Mouse (Mus musculus) right cerebral cortex, postnatal 4 days (tissue): ENCODE results near the gene Dock11.

ENCODE experiments used
- DNase-seq: peaks from one replicate; pipeline ENCODE4 v3.0.0-alpha.2; 2022

Gene Dock11

GRCm38 (mm10) chrX:35888087-35888895, at the start of gene Dock11:
Dock11 (plus strand) TSS chrX:35888832.
- peak; percentile 37 for DNase-seq

DNA sequence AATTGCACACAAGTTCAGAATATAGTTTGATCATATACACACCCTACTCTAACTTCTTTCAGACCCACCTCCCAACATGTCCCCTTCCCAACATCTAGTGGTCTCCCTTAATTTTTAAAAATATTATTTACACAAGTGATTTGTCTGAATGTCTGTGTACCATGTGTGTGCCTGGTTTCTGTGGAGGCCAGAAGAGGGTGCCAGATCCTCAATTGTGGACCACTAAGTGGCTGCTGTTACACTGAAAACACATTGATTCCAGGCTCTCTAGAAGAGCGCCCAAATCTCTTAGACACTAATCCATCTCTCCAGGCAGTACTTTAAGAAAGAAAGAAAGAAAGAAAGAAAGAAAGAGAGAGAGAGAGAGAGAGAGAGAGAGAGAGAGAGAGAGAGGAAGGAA, 8.9 kb upstream of the Dock11 start:
- DNase-seq = peak; percentile 3

- peak; percentile 21 for DNase-seq
Measured at GRCm38 (mm10) chrX:35888945-35889799, 540 bp downstream of the Dock11 start.

GRCm38 (mm10) chrX:35889800-35890106, 1.1 kb downstream of the Dock11 start:
- peak; percentile 20 for DNase-seq

DNA sequence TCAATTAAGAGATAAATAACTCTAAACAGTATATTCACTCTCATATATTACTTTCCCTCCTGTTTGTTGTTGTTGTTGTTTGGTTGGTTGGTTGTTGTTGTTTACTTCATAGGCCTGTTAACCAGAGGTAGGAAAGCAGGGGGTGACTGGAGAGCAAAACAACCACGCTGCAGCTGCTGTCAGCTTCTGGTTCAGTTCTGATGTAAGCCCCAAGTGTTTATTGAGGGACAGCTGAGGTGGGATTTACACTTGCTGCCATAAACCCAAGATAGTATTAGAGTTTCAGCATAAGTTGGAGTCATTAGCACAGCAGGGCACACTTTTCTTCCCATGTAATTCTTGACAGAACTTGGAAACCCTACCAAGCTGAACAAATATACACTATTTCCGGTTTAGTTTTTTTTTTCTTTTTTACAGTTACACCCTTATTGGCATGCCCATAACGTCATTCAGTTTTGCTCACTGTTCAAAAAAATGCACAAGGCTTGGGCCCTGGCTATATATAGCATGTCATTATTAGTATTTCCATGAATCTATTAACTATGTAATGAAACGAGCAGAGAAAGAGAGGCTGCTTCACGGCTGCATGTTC, 3.0 kb downstream of the Dock11 start:
- DNase-seq = no peak

DNA sequence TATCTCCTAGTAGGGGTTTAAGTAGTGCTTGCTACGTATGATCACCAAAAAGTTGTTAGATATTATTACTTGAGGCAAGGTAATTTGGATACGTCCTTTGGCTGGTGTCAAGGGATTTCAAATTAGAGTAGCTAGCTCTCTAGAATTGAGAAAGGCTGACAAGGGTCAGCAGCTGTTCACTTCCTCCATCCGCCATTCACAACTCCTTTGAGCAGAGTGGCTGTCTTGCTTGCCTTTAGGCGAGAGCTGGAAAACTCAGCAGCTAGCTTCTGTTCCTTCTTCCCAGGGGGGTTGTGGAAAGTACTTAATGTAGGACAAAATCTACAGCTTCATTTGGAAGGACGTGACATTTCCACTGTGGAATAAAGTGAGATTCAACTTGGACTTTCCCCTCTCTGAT, 3.7 kb downstream of the Dock11 start:
- DNase-seq = no peak

DNA sequence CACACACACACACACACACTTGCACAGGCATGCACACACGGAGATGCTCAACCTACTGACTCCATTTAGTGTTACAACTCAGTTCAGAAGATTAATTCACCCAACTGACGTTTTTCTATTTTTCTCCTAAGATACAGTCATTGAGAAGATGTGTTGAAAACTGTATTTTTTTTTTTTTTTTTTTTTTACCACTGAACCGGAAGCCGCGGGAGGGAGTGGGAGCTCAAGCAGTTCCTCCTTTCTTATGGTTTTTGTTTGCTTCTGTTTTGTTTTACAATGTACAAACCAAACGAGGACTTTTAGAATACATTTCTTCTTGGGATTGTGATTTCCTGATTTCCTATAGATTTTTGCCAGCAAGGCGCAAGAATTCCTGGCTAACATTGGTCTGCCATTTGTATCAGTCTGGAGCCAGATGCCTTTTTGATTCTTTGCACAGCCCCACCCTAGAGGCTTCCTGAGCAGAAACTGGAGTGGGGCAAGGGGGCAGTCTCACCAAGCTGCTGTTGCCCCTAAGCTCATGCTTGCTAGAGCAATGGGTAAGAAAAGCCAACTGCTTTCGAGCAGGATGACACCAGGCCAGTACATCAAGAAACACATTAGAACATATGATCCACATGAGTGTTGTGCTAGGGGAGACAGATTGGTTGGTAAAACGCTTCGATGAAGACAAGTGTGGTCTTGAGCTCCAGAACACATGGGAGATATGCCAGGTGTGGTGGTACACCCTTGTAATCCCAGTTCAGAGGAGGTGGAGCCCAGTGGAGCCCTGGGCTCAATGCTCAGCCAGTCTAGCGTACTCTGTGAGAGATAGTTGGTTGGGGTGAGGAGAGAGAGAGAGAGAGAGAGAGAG, 9.2 kb downstream of the Dock11 start:
- DNase-seq = no peak

- no peak for DNase-seq
Measured at GRCm38 (mm10) chrX:35898501-35898766, 9.8 kb downstream of the Dock11 start.

DNA sequence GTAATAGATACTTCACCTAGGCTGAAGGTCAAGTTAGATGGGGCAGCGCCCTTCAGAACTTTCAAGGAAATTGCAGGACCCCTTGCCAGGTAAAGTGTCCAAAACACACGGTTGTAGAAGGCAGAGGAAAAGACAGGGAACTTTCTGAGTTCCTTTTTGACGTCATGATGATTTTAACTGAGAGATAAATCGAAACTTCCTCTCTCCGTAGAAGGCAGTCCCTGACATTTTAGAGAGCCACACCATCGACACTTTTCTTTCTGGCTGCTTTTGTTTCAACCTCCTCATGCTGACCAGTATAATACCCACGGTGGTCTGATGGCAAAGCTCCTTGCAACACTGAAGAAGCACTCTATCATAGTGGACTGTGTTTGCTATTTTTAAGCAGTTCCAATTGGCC, 15.7 kb downstream of the Dock11 start:
- no peak for DNase-seq

DNA sequence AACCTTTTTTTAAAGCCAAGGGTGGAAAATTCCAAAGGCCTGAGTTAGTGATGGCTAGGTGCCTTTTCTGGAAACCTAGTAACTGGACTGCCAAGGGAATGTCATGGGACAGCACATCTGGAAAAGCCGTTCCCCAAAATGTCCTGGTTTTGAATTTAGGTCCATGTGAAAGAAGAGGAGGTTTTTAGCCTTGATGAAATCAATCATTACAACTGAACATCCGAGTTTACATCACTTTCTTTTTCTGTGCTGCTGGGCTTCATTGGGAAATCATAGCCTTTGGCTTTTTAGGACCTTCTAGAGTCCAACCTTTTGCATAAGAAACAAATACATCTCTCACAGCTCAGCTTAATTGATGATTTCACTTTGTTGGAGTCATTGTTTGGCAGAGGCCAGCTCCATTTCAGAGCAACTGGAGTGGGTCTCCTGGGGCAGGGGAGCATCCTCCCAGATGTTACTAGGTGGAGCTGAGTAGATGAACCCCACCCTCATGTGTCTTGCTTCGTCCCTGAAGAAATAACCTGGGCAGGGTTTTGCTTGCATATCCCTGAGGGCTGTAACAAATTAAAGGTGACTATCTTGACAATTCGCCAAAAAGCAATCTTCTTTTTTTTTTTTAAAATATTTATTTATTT, 18.2 kb downstream of the Dock11 start:
- DNase-seq = no peak

DNA sequence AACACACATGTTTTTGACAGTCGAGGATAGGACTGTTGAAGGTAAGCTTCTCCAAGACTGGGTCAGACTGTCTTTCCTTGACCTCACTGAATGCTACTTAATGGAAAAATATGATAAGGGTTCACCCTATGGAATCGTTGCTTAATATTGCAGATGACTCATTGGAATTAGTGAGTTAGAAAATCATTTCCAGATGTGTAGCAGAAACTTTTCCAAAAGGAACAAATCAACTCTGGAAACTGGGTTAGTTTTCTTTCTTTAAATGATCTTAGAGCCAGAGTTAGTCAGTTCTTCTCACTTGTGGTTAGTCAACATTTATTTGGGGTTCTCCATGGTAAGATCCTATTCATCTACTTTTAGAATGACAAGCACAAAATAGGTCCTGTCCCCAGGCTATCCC, 30.9 kb downstream of the Dock11 start:
- no peak for DNase-seq

- DNase-seq = no peak
Measured at GRCm38 (mm10) chrX:35920096-35920607, 31.5 kb downstream of the Dock11 start.

DNA sequence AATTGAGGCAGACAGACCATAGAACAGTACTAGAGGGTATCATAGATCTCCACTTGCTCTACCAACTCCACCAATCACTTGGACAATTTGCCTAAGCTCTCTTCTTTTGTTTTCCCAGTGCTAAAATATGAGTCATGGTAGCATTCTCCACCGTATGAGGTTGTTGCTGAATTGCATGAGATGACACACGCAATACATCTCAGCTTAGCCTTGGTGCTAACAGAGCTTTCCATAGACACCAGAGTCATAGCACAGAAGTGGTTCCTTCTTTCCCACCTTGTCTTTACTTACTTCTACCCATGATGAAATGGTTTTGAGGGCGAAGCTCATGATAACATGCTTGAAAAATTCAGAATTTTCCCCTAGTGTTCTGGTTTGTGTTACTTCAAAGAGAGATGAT, 33.3 kb downstream of the Dock11 start:
- DNase-seq = no peak

DNA sequence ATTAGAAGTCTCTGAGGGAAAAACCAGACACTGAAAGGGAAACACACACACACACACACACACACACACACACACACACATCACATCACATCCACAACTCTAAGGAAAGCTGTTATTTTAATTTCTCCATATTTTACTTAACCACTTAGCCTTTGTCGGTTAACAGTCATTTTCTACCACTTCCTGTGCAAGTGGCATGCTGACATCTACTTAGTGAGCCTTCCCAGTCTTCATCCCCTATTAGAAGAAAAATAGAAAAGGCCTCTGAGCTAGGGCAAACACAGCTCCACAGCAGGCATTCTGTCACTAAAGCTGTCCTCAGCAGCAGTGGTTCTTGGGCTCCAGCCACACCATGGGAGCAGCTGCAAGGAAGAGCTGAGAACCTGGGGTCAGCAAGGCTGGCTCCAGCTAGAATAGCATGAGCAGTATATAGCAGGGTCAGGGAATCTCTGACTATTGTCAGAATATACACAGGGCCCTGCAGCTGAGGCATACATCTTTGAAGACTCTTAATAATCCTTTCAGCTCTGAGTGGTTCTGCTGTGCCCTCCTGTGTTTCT, 36.2 kb downstream of the Dock11 start:
- no peak for DNase-seq

- DNase-seq = no peak
Measured at GRCm38 (mm10) chrX:35930094-35930933, 41.7 kb downstream of the Dock11 start.

DNA sequence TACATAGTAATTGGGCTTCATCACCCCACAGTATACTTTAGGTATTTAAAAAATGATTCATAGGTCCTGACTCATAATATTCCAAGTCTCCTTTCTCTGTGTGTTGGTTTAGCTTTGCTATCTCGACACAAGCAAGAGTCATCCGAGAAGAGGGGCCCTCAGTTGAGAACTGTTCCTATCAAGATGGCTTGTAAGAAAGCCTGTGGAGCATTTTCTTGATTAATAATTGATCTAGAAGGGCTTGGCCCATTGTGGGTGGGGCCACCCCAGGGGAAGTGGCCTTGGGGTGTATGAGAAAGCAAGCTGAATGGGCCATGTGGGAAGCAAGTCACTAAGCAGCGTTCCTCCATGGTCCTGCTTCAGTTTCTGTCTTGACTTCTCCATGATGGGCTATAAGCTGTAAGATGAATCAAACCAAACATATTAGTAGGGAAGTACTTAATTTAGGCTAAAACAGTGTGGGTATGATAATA, 42.3 kb downstream of the Dock11 start:
- DNase-seq = no peak

- no peak for DNase-seq
Measured at GRCm38 (mm10) chrX:35931945-35932344, 43.3 kb downstream of the Dock11 start.

- no peak for DNase-seq
Measured at GRCm38 (mm10) chrX:35932952-35933351, 44.3 kb downstream of the Dock11 start.

DNA sequence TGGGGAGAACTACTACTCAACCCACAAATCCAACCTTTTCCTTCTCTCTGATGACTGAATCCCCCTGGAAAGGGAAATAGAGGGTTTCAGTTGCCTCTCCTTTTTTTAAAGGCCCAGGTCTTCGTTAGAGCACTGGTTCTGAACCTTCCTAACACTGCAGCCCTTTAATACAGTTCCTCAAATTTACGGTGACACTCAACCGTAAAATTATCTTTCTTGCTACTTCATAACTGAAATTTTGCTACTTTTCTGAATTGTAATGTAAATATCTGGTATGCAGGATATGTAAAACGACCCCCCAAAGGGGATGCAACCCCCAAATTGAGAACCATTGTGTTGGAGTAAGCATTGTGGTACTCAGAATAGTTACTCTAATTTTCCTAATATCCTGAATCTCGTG, 49.5 kb downstream of the Dock11 start:
- DNase-seq = no peak

DNA sequence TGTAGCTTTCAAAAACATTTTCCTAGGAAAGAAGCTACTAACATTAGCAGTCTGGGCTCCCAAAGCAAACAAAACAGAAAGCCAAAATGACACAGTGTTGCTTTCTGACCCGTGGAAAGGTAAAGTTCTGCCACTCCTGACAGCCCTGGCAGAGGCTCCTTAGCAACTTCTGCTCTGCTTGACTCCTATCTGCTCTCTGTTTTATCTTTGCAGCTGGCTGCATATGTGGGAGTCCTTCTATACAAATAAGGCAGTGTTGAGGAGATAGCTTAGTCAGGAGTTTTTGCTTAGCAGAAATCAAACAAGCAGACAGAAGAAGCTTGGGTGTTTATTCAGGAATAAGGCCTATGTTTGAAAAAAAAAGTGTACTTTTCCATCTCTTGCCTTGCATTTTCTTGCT, 57.8 kb downstream of the Dock11 start:
- no peak for DNase-seq

DNA sequence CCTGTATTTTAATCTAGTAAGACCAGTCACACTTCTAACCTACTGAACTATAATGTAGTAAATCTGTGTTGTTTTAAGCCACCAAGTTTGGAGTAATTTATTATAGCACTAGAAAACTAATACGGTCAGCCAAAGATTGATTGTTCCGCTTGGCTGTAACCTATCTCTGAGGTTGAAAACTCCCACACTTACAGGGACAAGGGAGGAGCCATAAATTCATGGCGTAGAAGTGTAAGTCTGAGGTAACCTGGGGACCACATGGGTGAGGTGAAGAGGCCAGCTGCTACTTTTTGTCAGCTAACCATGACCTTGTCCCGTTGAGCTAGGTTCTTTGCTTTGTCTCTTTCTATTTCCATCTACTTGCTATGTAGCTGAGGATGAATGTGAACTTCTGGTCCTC, 61.5 kb downstream of the Dock11 start:
- no peak for DNase-seq
